Mouse (Mus musculus) lung, postnatal 4 days (tissue): ENCODE results near the gene Timp2.

Source experiments
- DNase-seq, 2 experiments: peaks; one replicate each; pipeline ENCODE4 v3.0.0; 2021

Timp2 gene

GRCm38 (mm10) chr11:118355640-118356039, at the start of gene Timp2:
Gene Timp2 (minus strand): TSS chr11:118355740.
- no peak for DNase-seq

DNA sequence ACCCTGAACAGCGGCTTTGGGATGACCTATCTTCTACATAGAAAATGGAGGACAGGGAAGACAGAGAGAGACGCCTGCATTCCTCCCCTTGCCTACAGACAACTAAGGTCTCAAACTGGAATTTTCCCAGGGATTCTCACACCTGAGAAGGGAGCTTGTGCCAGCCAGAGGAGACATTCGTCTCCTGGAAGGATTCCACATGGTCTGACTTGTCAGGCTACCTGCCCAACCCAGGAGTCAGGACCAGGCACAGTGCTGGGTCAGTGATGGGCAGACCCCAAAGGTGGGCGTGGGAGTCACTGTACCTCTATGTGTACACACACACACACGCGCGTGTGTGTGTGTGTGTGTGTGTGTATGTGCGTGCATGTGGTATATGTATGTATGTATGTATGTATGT, 49.8 kb upstream of the Timp2 start:
- peak in 1 of 2 experiments; percentile 17 for DNase-seq

GRCm38 (mm10) chr11:118403951-118404899, 48.7 kb upstream of the Timp2 start:
- peak in 1 of 2 experiments; percentile 24 for DNase-seq

DNA sequence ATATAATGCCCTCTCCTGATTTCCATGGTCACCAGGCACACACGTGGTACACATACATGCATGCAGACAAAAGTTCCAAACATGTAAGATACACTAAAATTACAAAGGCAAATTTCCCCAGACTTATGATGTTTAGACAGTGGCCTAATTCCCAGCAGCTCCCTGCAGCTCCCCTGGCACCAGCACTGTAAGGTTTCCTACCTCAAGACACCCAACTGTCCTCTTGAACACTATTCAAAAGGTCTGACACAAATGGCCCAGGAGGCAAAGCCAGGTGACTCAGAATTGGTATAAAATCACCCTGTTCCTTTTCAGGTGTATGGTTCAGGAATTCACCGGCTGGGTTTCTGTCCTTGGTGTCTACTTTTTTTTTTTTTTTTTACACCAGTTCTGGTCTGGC, 47.6 kb upstream of the Timp2 start:
- DNase-seq, result no peak

DNA sequence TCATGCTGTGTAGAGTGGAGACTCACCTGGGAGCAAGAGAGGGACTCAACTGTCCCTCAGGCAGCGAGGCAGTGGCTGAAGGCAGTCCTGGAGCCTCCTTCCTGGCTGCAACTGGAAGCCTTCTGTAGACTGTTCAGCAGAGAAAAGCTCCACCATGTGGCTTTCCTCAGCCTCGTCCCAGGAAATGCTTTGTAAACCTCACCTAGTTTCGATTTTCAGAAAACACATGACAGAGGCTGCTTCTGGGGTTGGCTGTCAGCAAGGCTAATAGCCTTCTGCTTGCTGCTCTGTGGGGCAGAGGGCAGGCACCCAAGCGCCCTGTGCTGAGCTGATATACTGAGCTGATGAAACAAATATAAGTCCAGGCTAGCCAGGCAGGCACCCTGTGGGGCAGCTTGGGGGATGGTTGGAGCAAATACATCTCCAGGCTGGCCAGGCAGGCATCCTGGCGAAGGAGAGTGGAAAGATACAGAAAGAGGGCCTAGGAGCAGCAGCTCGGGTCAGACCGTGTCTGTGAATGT, 46.3 kb upstream of the Timp2 start, which contains the start of gene Lgals3bp:
TSS of gene Lgals3bp (minus strand) at position 333 of the 521 bp plus-strand sequence.
- DNase-seq, result peak; percentile 64 to 76

GRCm38 (mm10) chr11:118401195-118401594, 45.7 kb upstream of the Timp2 start:
- peak in 1 of 2 experiments; percentile 20 for DNase-seq

- DNase-seq, result peak; percentile 51 to 57
Observed at GRCm38 (mm10) chr11:118400566-118400936, 45.0 kb upstream of the Timp2 start.

DNA sequence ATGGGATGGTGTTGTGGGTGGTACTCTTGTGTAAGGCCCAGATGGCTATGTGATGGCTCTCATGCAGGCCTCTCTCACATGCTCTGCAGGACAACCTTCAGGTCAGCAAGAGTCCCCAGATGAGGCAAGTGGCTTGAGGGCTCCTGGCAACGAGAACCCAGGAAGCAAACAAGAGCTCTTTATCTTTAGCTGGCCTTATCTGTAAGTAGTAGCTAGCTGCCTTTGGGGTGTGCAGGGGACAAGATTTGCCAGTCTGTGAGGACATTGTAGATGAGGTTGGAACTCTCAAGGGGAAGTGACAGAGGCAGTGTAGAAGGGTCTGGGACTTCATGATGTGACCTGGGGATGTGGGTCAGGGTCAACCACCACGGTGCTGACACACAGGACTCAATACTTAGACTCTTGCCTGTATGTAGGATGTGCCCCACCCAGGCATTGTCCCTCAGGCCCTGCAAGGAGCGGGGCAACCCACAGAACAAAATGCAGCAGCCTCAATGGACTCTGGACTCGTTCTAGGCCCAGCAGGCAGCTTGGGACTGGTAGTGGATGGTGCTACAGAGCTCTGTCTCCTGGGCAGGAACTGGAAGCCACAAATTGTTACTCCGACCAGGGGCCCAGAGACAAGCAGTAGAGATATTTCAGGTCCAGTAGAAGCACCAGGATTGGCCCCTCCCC, 44.5 kb upstream of the Timp2 start:
- peak in 1 of 2 experiments; percentile 54 for DNase-seq

DNA sequence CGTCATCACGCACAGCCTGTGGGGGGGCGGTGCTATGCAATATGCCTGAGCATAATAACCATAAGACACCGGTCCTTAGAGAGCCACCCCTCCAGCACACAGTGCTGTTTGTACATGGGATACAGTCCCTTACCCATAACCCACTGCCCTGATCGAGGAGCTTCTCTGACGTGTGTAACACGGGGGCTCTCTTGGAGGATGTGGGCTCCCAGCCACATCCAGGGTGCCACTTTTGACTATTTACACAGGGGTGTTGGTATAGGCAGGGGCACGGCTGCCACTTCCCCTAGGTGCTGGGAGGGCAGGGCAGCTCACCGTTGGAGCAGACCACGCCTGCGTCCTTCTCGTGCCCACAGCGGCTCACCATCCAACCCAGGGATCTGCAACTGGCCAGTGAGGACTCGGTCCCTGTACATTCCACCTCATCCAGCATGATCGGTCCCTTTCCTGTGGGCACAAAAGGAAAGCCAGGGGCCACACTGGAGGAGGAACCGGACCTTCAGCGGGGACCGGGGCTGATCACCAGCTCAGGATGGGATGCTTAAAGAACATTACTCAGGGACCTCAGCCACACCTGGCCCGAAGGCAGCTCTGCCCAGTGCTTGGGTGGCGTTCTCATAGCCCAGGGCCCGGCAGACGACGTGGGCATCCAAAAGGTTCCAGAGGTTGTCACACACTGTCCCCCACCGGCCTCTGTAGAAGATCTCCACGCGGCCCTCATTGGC, 42.4 kb upstream of the Timp2 start:
- peak in 1 of 2 experiments; percentile 22 for DNase-seq

DNA sequence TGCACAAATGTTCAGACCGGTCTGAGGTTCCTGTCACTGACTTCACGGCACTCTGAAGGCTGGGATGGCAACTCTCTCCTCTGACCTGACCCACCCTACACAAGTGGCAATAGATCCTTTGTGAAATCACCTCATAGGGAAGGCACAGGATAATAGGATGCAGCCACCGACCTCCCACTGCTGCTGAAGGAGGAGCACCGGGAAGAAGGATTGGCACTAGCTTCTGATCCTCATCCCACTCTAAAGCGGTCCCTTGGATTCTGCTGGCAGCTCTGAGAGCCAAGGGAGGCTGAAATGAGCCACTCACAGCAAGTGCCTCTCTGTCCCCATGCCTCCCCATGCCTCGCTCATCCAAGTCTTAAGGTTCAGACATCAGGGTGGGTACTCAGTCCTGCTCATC, 39.0 kb upstream of the Timp2 start:
- DNase-seq, result no peak

DNA sequence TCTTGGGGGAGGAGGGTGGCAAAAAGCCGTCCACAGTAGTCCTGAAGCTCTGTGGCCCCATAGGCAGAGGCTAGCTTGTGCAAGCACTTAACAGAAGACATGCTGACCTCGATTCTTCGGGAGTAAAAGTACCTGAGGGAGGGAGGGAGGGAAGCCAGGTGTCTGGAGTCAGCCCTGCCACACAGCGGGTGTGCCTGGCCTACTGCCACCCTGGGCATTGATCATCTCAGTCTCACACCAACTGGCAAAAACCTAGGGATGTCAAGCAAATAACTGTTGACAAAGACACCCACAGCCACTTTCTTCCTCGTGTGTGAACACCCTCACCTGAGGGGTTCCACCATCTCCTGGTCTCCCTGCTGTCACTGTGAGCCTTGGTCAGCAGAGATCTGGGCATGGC, 38.5 kb upstream of the Timp2 start:
- DNase-seq, result no peak

DNA sequence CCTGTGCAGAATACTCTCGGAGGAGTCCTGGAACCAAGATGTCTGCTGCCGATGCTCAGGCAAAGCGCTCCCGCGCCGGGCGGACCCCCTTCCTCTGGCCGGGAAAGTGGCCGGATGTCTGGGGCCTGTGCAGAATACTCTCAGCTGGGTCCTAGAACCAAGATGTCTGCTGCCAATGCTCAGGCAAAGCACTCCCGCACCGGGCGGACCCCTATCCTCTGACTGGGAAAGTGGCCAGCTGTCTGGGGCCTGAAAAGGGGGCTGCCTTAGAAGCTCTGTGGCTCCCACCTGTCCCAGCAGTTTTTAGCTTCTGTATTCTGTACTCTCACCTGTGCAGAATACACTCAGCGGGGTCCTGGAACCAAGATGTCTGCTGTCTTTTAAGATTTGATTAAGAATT, 32.3 kb upstream of the Timp2 start:
- DNase-seq, result peak in 1 of 2 experiments; percentile 18

DNA sequence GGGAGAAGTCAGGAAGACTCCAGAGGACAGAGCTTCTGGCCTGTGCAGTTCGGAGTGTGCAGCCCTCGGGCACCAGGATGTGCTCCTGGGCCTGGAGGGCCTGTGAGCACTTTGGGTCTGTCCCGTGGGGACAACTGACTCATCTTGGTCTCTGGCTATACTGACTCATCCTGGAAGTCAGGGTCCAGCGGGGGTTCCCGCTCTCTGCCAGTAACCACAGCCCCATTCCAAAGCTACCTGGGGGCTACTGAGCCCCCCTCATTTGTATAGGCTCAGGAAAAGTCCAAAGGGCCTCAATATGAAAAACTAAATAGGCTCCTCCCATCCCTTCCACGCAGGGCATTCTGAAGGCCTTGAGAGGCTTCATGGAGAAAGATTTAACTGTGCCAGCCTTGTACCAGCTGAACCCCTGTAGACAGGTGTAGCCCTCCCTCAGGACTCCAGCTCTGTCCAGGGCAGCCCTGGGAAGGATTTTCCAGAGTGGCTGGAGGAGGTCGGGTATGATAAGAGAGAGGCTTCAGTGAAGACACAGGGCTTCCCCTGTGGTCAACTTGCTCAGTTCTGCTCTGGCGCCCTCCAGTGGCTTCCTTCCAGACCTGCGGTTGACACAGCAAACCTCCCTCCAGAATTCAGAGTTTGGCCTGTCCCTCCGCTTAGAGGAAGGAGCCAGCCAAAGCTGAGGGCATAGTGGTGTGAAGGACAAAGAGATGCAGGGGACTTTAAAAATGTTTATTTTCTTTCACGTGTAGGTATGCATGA, 23.9 kb upstream of the Timp2 start:
- peak; percentile 85 to 92 for DNase-seq

DNA sequence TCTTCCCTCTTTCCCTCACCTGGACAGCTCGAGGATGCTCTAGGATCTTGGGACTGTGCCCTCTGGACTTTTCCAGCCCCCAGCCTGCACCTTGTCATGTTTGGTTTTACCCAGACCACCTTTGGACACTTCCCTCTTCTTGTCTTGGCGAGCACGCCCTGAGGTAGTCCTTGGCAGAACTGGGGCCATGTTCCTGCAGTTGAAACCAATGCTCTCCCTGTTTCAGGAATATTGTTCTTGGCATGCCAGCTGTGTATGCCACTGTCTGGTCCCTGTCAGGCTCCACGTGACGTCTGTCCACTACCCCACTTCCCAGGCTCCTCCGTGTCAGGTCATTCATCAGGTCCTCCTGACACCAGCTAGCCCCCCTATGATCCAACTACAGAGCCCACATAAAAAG, 23.1 kb upstream of the Timp2 start:
- DNase-seq, result no peak

DNA sequence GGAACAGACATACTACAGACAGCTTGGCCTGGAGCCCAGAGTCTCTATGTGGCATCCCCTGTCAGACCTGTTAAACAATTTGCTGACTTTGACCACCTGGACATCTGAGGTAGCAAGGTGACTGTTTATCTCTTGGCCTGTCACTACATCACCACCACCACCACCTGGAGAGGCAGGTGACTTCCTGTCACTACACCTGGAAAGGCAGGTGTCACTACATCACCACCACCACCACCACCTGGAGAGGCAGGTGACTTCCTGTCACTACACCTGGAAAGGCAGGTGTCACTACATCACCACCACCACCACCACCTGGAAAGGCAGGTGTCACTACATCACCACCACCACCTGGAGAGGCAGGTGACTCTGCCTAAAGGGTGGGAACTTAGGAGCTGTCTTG, 20.8 kb upstream of the Timp2 start:
- DNase-seq, result peak in 1 of 2 experiments; percentile 5

DNA sequence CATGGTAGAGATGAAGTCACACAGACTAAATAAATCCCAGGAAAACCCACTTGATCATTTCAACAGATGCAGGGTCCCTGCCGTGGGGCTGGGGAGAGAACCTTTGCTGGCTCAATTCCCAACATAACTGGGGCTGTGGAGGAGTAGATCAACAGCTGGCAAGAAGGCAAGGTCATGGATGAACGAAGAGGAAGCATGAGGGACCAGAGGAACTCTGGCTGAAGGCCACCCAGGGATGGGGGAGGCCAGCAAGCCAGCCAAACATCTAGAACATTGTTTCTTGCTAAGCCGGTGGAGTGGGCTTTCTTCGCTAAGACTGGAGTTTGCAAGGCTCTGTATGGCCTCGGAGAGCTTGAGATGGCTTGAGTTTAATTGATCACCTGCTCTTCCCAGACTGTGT, 20.3 kb upstream of the Timp2 start:
- DNase-seq, result peak in 1 of 2 experiments; percentile 21

- DNase-seq, result peak in 1 of 2 experiments; percentile 6
Observed at GRCm38 (mm10) chr11:118375461-118375860, 19.9 kb upstream of the Timp2 start.

DNA sequence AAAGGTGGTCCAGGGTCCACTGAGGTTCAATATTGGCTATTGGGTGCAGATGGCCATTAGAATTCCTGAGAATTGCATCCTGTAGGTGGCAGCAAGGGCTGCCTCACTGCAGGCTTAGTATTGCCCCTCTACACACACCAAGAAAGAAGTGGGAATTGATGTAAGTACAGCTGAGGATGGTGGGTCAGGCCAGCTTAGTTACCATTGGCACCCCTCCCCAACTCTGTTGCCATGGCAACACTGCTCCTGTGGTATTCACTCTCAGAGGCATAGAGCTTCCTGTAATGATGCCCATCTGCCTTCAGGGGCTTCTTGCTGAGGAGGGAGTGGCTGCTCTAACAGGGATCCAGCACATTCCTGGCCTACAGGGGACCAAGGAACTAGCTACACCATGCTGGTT, 19.5 kb upstream of the Timp2 start:
- no peak for DNase-seq

DNA sequence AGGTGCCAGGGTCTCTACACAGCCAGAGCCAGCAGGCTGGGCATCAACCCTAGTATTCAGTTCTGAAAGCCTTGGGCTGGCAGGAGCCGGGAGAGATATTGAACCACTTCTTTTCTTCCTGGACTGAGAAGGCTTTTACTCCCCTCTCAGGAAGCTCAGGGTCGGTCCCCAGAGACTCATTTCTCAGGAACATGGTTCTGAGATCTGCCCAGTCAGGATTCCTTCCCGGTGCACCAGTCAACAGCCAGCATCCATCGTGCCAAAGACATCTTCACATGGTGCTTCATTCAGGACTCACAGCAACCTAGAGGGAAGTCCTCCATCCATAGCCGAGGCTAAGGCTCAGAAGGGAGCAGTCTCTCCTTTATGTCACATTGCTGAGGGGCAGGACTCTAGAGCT, 19.0 kb upstream of the Timp2 start:
- no peak for DNase-seq

DNA sequence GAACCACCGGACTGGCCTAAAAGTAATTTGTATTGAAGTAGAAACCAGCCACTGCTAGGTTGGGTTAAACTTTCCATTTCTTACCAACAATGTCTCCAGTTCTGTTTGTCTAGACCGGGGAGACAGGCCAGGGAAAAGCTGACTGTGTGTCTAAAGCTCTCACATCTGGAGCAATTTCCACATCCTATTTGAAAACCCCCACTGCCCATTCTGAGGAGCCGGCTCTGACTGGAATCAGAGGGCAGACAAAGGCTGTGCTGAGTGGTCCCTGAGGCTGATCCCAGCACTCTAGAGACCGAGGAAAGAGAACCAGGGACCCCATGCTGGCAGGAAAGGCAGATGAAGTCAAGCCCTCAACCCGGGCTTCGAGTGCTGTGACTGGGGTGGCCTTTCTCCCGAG, 17.1 kb upstream of the Timp2 start:
- peak in 1 of 2 experiments; percentile 35 for DNase-seq

DNA sequence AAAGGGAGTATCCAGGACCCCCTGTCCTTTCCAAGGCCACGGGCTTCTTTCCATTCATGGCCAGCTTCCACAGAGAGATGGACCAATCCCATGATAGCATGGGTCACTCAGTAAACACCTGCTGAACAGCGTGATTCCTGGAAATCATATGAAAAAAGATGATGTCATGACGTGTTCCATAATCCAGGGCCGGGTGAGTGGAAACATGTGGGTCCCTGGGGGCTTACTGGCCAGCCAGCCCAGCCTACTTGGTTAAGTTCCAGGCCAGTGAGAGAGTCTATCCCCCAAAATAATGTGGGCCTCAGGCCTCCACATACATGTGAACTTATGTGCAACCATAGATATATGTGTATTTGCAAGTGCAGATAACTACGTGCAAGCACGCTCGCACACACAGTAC, 16.3 kb upstream of the Timp2 start:
- no peak for DNase-seq

DNA sequence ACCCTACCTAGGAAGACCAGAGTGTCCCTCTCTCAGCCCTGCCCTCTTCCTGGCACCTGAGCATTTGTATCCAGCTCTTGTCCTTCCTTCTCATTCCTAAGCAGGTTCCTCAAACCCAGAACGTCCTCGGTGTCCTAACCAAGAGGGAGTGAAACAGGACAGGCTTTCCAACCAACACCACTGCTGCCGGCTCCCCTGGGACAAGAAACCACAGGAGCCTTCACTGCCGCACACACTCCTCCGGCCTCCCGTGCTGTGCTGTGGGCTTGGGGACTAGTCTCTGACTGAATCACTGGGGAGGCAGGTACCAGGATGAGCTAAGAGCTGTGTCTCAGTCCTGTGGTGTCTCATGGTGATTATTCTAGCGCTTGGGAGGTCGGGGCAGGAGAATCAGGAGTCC, 14.1 kb upstream of the Timp2 start:
- no peak for DNase-seq
